Mouse (Mus musculus): ENCODE data around the gene Bdh1.
"Not testable (repeated sequence)": the region's sequence is repeated elsewhere in the genome, so short reads cannot be mapped to it uniquely, and the experiment has no call there.

DNA sequence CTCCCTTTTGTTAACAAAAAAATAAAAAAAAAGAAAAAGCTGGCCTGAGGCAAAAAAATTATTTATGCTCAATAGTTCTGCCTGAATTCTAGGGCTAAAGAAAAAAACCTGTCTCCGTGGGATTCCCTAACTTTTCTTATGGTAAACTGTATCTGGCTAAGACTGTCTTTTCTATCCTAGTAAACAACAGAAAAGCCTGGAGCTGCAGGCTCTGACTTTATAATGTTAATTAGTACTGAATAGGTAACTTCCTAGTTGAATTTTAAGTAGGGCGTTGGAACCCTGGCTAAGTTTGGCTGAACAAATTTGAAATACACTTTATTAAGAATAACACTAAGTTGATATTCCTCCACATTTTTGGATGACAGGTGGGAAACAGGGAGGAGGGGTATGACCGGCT, 33.8 kb upstream of the Bdh1 start:
- TF ChIP-seq EP300 (optimal IDR thresholded peaks at IDR 0.05); CTCF (IDR thresholded peaks at IDR 0.05; ENCODE audit: low read depth): not testable (repeated sequence)
